Mouse (Mus musculus): ENCODE data around the gene Zscan20.

DNA sequence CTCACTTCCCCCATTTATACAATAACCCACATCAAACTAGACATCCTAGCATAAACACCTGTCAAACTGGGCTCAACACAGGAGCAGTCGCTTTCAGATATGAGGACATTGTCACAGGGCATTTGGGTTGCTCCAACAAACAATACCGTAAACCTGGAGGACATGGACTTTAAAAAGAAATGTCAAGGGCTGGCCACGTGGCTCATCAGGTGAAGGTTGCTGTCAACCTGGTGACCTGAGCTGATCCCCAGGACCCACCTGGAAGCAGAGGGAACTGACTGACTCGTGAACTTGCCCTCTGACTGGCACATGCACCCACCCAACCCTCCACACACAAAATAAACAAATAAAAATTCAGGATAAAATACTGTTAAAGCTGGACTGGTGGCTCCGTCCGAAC lies 10.7 kb upstream of the Zscan20 start:
- TF ChIP-seq CTCF (IDR thresholded peaks at IDR 0.05; ENCODE audit: low read depth, low read length): no peak
- no peak for TF ChIP-seq GATA1 (IDR thresholded peaks at IDR 0.05; ENCODE audit: borderline replicate concordance, low read length)
